Mouse (Mus musculus): ENCODE data around the gene Atp13a1.

Gene Atp13a1

GRCm38 (mm10) chr8:69799946-69800345 lies 9.0 kb downstream of the Atp13a1 start:
- DNase-seq (ENCODE audit: low spot score in 2 of 2) = no peak

- DNase-seq (ENCODE audit: low spot score in 2 of 2) = no peak
These were observed 10.8 kb downstream of the Atp13a1 start for GRCm38 (mm10) chr8:69801796-69802195.

- no peak for DNase-seq (ENCODE audit: low spot score in 2 of 2)
These were observed 11.3 kb downstream of the Atp13a1 start for GRCm38 (mm10) chr8:69802216-69802615.

GRCm38 (mm10) chr8:69803366-69803765 lies 12.4 kb downstream of the Atp13a1 start:
- no peak for DNase-seq (ENCODE audit: low spot score in 2 of 2)

GRCm38 (mm10) chr8:69804537-69804936 lies 13.6 kb downstream of the Atp13a1 start:
- no peak for DNase-seq (ENCODE audit: low spot score in 2 of 2)

GRCm38 (mm10) chr8:69805086-69805485 lies 14.1 kb downstream of the Atp13a1 start:
- DNase-seq (ENCODE audit: low spot score in 2 of 2) = no peak

GRCm38 (mm10) chr8:69805491-69805890 lies 14.5 kb downstream of the Atp13a1 start:
- DNase-seq (ENCODE audit: low spot score in 2 of 2) = no peak

GRCm38 (mm10) chr8:69807236-69807635 lies 16.3 kb downstream of the Atp13a1 start:
- no peak for DNase-seq (ENCODE audit: low spot score in 2 of 2)

GRCm38 (mm10) chr8:69808094-69808863 lies 17.3 kb downstream of the Atp13a1 start, which contains the start of gene Gmip:
TSS of gene Gmip (plus strand) at chr8:69808679.
- peak in 1 of 2 experiments; percentile 30 for DNase-seq (ENCODE audit: low spot score in 2 of 2)

- no peak for DNase-seq (ENCODE audit: low spot score in 2 of 2)
These were observed 18.0 kb downstream of the Atp13a1 start for GRCm38 (mm10) chr8:69808864-69809403.

- DNase-seq (ENCODE audit: low spot score in 2 of 2) = no peak
These were observed 18.9 kb downstream of the Atp13a1 start for GRCm38 (mm10) chr8:69809820-69810219.

- no peak for DNase-seq (ENCODE audit: low spot score in 2 of 2)
These were observed 23.9 kb downstream of the Atp13a1 start for GRCm38 (mm10) chr8:69814881-69815280.

GRCm38 (mm10) chr8:69815396-69815795 lies 24.4 kb downstream of the Atp13a1 start:
- DNase-seq (ENCODE audit: low spot score in 2 of 2) = no peak

- no peak for DNase-seq (ENCODE audit: low spot score in 2 of 2)
These were observed 29.5 kb downstream of the Atp13a1 start for GRCm38 (mm10) chr8:69820466-69820865.

- DNase-seq (ENCODE audit: low spot score in 2 of 2) = no peak
These were observed 31.0 kb downstream of the Atp13a1 start for GRCm38 (mm10) chr8:69821971-69822385.

- no peak for DNase-seq (ENCODE audit: low spot score in 2 of 2)
These were observed 31.6 kb downstream of the Atp13a1 start, which contains the start of gene Lpar2 for GRCm38 (mm10) chr8:69822386-69823191. TSS of gene Lpar2 (plus strand) at chr8:69822429.

- DNase-seq (ENCODE audit: low spot score in 2 of 2) = no peak
These were observed 35.4 kb downstream of the Atp13a1 start for GRCm38 (mm10) chr8:69826371-69826770.

GRCm38 (mm10) chr8:69832298-69832853 lies 41.4 kb downstream of the Atp13a1 start, which contains the start of gene Pbx4:
TSS of gene Pbx4 (plus strand) at chr8:69832491.
- DNase-seq (ENCODE audit: low spot score in 2 of 2) = peak; percentile 95 to 96

GRCm38 (mm10) chr8:69837057-69837682 lies 46.2 kb downstream of the Atp13a1 start:
- no peak for DNase-seq (ENCODE audit: low spot score in 2 of 2)

- DNase-seq (ENCODE audit: low spot score in 2 of 2) = no peak
These were observed 56.5 kb downstream of the Atp13a1 start for GRCm38 (mm10) chr8:69847167-69848065.
